ENCODE assay signal across 9 mouse cellular contexts in genomic region chr2:163838043-163838442, GRCm38 (mm10). TPM values are rescaled to one million over a fixed set of nuclear protein-coding genes. Genes with fewer than 3 reads are reported as not detected.
A peak's percentile ranks its signal among the peaks of the same experiment; 100 is the strongest.
DNase-seq lines count a peak whose midpoint lies in the region; ATAC-seq and TF ChIP-seq lines count a peak whose summit lies in the region.
"Had no signal": no experiment of that assay in that cellular context is flagged by ENCODE, and none has a peak within 500 bp of the region (broad histone marks: within the 10 kb centered on the region; RNA-seq: fewer than 3 reads in every experiment).

No protein-coding gene starts in this region.

- peak; percentile 99 for ATAC-seq in granulocyte monocyte progenitor cell, adult 5-6 weeks (replicated peaks; ENCODE audit: poor library complexity, severe bottlenecking)

- no peak for TF ChIP-seq POLR2A in cortical plate, adult 2 months (IDR thresholded peaks at IDR 0.05; ENCODE audit: extremely low read depth, insufficient read depth, low read length)
- no peak for TF ChIP-seq POLR2A in lung, adult 2 months (IDR thresholded peaks at IDR 0.05; ENCODE audit: borderline replicate concordance, extremely low read depth, low read depth, low read length)
- TF ChIP-seq POLR2A in thymus, adult 2 months (IDR thresholded peaks at IDR 0.05; ENCODE audit: control insufficient read depth, extremely low read depth, insufficient read depth, low read length, poor library complexity), result no peak

- no peak overlapping the region for H3K27ac ChIP-seq in cortical plate, adult 2 months (ENCODE audit: insufficient read depth, low read length)
- no peak overlapping the region for H3K27ac ChIP-seq in thymus, adult 2 months (ENCODE audit: control insufficient read depth, insufficient read depth, low read length)
- H3K27ac ChIP-seq: heart, embryonic 13.5 days had no signal

- no peaks in the 10 kb centered on the region for H3K36me3 ChIP-seq in thymus, adult 2 months (ENCODE audit: control insufficient read depth, insufficient read depth, low read length)
- H3K36me3 ChIP-seq: heart, embryonic 13.5 days had no signal

- H3K4me1 ChIP-seq in cortical plate, adult 2 months (ENCODE audit: control insufficient read depth, insufficient read depth, low read length), result no peaks in the 10 kb centered on the region
- no peaks in the 10 kb centered on the region for H3K4me1 ChIP-seq in lung, adult 2 months (ENCODE audit: control insufficient read depth, insufficient read depth, low read length)
- no peaks in the 10 kb centered on the region for H3K4me1 ChIP-seq in thymus, adult 2 months (replicated peaks; ENCODE audit: control insufficient read depth, insufficient read depth, low read length)

- no peaks in the 10 kb centered on the region for H3K27me3 ChIP-seq in thymus, adult 2 months (ENCODE audit: control insufficient read depth, insufficient read depth, low read length)

- H3K4me3 ChIP-seq in cortical plate, adult 2 months (ENCODE audit: insufficient read depth, low read length), result no peak overlapping the region
- no peak overlapping the region for H3K4me3 ChIP-seq in lung, adult 2 months (replicated peaks; ENCODE audit: extremely low read depth, low read depth, low read length)
- no peak overlapping the region for H3K4me3 ChIP-seq in thymus, adult 2 months (ENCODE audit: control insufficient read depth, insufficient read depth, low read length)
- H3K4me3 ChIP-seq: heart, embryonic 13.5 days had no signal

- peak; percentile 99 for TF ChIP-seq CTCF in cortical plate, adult 2 months (IDR thresholded peaks at IDR 0.05; ENCODE audit: extremely low read depth, insufficient read depth, low read length)
- TF ChIP-seq CTCF in lung, adult 2 months (IDR thresholded peaks at IDR 0.05; ENCODE audit: insufficient read depth, low read length), result peak; percentile 97
- peak; percentile 98 for TF ChIP-seq CTCF in thymus, adult 2 months (IDR thresholded peaks at IDR 0.05; ENCODE audit: borderline replicate concordance, control insufficient read depth, extremely low read depth, insufficient read depth, low read length, poor library complexity)

- 20% methylated on average over 9 of the region's 9 CpGs for WGBS in large intestine, adult 2 months
- 17% methylated on average over 9 of the region's 9 CpGs for WGBS in lung, adult 2 months
- WGBS in thymus, adult 2 months, result 24% methylated on average over 9 of the region's 9 CpGs

- peak; percentile 76 for DNase-seq in CD4-positive helper T cell, adult 2 months (ENCODE audit: low read depth, low spot score)
- DNase-seq in adrenal gland, adult (ENCODE audit: inconsistent age in 2 of 2, low spot score in 1 of 2), result peak; percentile 80 to 94
- peak; percentile 38 for DNase-seq in large intestine, adult 2 months (ENCODE audit: low read depth, low spot score)
- peak; percentile 79 for DNase-seq in lung, adult 2 months
- DNase-seq in ovary, adult 18-20 months (ENCODE audit: low spot score), result peak; percentile 50
- peak; percentile 83 for DNase-seq in thymus, adult 2 months

RNA-seq across cellular contexts. Expression of gene Kcnk15, which starts 15.4 kb away (rescaled TPM):
- 0.10 and 0.13 TPM in 2 replicates for polyA plus RNA-seq in cortical plate, adult 2 months (2012; rRNA removed)
- total RNA-seq in granulocyte monocyte progenitor cell, adult 5-6 weeks (2014; fragmentation: Nextera tagmentation), result not detected in 2 replicates
- total RNA-seq in granulocyte monocyte progenitor cell, adult 5-6 weeks (2017), result not detected in 2 replicates
- polyA plus RNA-seq in large intestine, adult 2 months (2012; rRNA removed), result not detected in 2 replicates
- not detected in 2 replicates for polyA plus RNA-seq in lung, adult 2 months (2012; rRNA removed)
- not detected in 2 replicates for polyA plus RNA-seq in thymus, adult 2 months (2012; rRNA removed)
- polyA plus RNA-seq: heart, embryonic 13.5 days had no signal

RNA-seq across cellular contexts. Expression of gene Ccn5, which starts 17.4 kb away (rescaled TPM):
- polyA plus RNA-seq in cortical plate, adult 2 months (2012; rRNA removed), result 0.08 and 0.42 TPM in 2 replicates
- not detected in 2 replicates for total RNA-seq in granulocyte monocyte progenitor cell, adult 5-6 weeks (2014; fragmentation: Nextera tagmentation)
- total RNA-seq in granulocyte monocyte progenitor cell, adult 5-6 weeks (2017), result not detected in 2 replicates
- 0.46 and 0.99 TPM in 2 replicates for polyA plus RNA-seq in large intestine, adult 2 months (2012; rRNA removed)
- 71.4 and 97.6 TPM in 2 replicates for polyA plus RNA-seq in lung, adult 2 months (2012; rRNA removed)
- polyA plus RNA-seq in thymus, adult 2 months (2012; rRNA removed), result 1.7 and 2.1 TPM in 2 replicates

Comparison
In these comparisons a context has a peak if more than half of its experiments do, and no peak if none do; other contexts are left out.
1. RNA of gene Ccn5, which starts 17.4 kb away (polyA plus RNA-seq): 71.4 to 97.6 TPM in lung, adult 2 months; 1.7 to 2.1 TPM in thymus, adult 2 months, 0.46 to 0.99 TPM in large intestine, adult 2 months and 0.08 to 0.42 TPM in cortical plate, adult 2 months; every median in the first group is over 10 times any median in the second.
2. Peak in every context shown above with its lines, with median percentiles within 50 percentile points of each other: DNase-seq and CTCF ChIP-seq.